Mouse (Mus musculus): ENCODE data around the gene Gm10260. TPM values are rescaled to one million over a fixed set of nuclear protein-coding genes. Genes with fewer than 3 reads are reported as not detected.

Gene Gm10260
- polyA plus RNA-seq, 1 experiment from 2014 or later = 6.2 TPM

DNA sequence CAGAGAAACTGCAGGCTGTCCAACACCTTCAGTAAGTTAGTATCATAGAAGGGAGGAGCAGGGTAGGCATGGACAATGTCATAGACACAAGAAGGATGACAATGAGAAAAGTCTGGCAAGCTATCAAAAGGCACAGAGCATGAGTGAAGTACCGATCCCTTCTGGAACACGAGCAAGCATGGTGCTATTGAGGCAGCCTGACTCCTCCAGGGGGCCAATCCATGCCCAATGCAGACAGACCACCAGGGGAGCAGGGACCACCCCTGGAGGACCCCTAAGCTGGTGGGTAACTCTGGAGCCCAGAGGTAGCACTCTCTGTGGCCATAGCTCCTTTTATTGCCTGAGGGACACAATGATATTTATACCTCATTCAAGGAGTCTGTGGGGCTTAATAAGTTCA, 20.1 kb upstream of the Gm10260 start:
- H3K27ac ChIP-seq = no peak overlapping the region
- H3K9me3 ChIP-seq = no peaks in the 10 kb centered on the region
- H3K4me3 ChIP-seq = no peak overlapping the region
- DNase-seq (ENCODE audit: extremely low spot score, low spot score) = no peak
- no peaks in the 10 kb centered on the region for H3K36me3 ChIP-seq (replicated peaks)
- peaks cover 35% of the 10 kb centered on the region for H3K4me1 ChIP-seq
- no peaks in the 10 kb centered on the region for H3K27me3 ChIP-seq (ENCODE audit: poor library complexity, severe bottlenecking)
- 84% methylated on average over 2 of the region's 2 CpGs for WGBS

DNA sequence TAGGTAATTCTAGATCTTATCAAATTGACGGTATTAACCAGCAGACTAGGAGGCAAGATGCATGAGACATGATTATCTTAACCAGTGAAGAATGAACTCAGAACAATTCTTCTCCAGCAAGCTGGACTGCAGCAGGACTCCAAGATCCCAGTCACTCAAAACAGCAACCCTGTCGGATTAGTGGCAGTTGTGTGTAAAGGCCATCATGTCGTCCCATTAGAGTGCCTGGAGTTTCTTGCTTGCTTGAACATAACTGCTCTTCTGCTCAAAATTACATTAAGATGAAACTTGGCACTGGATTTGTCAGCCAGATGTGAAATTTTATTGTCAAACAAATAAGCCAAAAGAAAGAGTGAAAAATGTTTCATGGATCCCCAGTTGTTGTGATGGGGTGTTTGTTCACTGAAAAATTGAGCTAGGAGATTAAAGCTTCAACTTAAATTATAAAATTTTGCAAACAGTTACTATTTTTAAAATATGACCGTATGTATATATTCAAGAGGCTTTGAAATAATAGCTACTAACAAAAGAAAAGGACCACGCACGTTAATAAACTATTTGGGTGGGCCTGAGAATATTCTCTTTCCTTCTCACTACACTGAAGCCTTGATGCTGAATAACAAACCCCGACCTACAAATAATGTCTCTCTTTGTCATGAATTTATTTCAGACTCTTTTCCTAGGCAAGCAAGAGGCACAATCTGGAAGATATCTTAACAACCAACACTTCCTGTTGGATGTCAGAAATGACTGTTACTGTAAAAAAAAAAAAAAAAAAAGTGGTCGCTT, 19.4 kb upstream of the Gm10260 start:
- Histone ChIP-seq H3K36me3 (replicated peaks) (no peaks in the 10 kb centered on the region), H3K9me3 (no peaks in the 10 kb centered on the region), H3K4me3 (no peak overlapping the region), H3K27me3 (ENCODE audit: poor library complexity, severe bottlenecking) (no peaks in the 10 kb centered on the region), H3K4me1 (peaks cover 34% of the 10 kb centered on the region), H3K27ac (no peak overlapping the region)
- no peak for DNase-seq (ENCODE audit: extremely low spot score, low spot score)
- WGBS = 89% methylated on average over 8 of the region's 8 CpGs

- Histone ChIP-seq H3K36me3 (replicated peaks) (no peaks in the 10 kb centered on the region), H3K4me1 (peaks cover 31% of the 10 kb centered on the region), H3K9me3 (no peaks in the 10 kb centered on the region), H3K27ac (0 out of 2 replicates have a peak overlapping the region, but pooled peaks have one; percentile 17), H3K27me3 (ENCODE audit: poor library complexity, severe bottlenecking) (no peaks in the 10 kb centered on the region), H3K4me3 (no peak overlapping the region)
- 92% methylated on average over 5 of the region's 5 CpGs for WGBS
- no peak for DNase-seq (ENCODE audit: extremely low spot score, low spot score)
Measured at GRCm38 (mm10) chr13:97778698-97779194, 18.3 kb upstream of the Gm10260 start.

DNA sequence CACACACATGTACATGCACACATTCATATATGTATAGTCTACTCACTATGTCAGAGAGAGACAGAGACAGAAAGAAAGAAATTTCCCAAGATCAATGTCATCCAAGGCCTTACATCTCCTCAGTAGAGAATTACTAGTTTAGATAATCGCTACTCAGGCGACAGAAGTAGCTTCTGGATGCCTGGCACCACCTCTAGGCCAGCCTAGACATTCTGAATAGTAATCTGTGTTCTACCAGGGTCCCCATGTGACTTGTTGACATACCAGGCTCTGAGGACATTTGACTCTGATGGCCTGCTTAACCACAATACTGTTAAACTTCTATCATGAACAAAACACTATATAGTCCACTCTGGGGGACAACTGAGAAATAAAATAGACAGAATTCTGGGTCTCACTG, 17.2 kb upstream of the Gm10260 start:
- H3K36me3 ChIP-seq (replicated peaks) = no peaks in the 10 kb centered on the region
- DNase-seq (ENCODE audit: extremely low spot score, low spot score) = no peak
- 91% methylated on average over 2 of the region's 2 CpGs for WGBS

GRCm38 (mm10) chr13:97776702-97777101, 16.3 kb upstream of the Gm10260 start:
- Histone ChIP-seq H3K36me3 (replicated peaks) (no peaks in the 10 kb centered on the region), H3K27ac (0 out of 2 replicates have a peak overlapping the region, but pooled peaks have one; percentile 21), H3K27me3 (ENCODE audit: poor library complexity, severe bottlenecking) (no peaks in the 10 kb centered on the region), H3K9me3 (peaks cover 3% of the 10 kb centered on the region; the same call in 1 of the 2 replicates), H3K4me3 (no peak overlapping the region), H3K4me1 (peaks cover 22% of the 10 kb centered on the region)
- 75% methylated on average over 3 of the region's 3 CpGs for WGBS
- DNase-seq (ENCODE audit: extremely low spot score, low spot score) = no peak

More for the DNA sequence above, 17.2 kb upstream of the Gm10260 start:
- peaks cover 31% of the 10 kb centered on the region for H3K4me1 ChIP-seq
- no peaks in the 10 kb centered on the region for H3K9me3 ChIP-seq
- H3K27ac ChIP-seq = no peak overlapping the region
- H3K27me3 ChIP-seq (ENCODE audit: poor library complexity, severe bottlenecking) = no peaks in the 10 kb centered on the region
- H3K4me3 ChIP-seq = no peak overlapping the region

GRCm38 (mm10) chr13:97775907-97776306, 15.5 kb upstream of the Gm10260 start:
- DNase-seq (ENCODE audit: extremely low spot score, low spot score) = no peak
- Histone ChIP-seq H3K4me3 (no peak overlapping the region), H3K9me3 (peaks cover 3% of the 10 kb centered on the region; the same call in 1 of the 2 replicates), H3K4me1 (peaks cover 16% of the 10 kb centered on the region), H3K36me3 (replicated peaks) (no peaks in the 10 kb centered on the region), H3K27me3 (ENCODE audit: poor library complexity, severe bottlenecking) (no peaks in the 10 kb centered on the region), H3K27ac (no peak overlapping the region)
- 88% methylated on average over 8 of the region's 8 CpGs for WGBS

DNA sequence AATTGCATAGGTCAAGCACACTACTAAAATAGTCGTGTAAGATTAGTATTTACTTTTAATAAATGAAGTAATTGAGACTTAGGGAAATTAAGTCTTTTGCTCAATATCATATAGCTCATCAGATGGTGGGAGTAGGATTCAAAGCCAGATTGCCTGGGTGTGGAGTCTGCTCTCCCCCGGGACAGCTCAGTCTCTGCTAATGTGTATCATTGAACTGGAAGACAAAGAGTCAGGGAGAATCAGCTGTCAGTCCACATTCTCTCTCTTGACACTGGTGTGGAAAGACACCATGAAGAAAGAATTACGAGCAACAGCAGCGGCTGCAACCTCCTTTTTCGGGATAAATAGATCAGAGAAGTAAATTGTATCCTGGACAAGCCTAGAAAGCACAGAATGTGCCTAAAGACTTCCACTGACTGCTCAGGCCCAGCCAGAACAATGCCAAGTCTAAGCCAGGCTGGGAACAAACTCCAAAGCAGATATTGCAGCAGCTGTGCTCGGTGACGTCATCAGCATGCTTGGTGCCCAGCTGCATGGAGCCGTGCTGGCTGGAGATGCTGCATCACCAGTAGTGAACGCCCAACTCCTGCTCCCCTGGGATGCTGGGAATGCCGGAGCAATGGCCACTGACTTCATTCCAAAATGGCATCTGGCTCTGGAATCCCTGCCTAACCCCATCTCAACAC, 14.5 kb upstream of the Gm10260 start:
- peak overlapping the region; percentile 67 for H3K27ac ChIP-seq
- no peaks in the 10 kb centered on the region for H3K36me3 ChIP-seq (replicated peaks)
- no peak for DNase-seq (ENCODE audit: extremely low spot score, low spot score)
- peaks cover 13% of the 10 kb centered on the region for H3K4me1 ChIP-seq
- H3K27me3 ChIP-seq (ENCODE audit: poor library complexity, severe bottlenecking) = no peaks in the 10 kb centered on the region
- H3K9me3 ChIP-seq = peaks cover 3% of the 10 kb centered on the region; the same call in 1 of the 2 replicates
- 71% methylated on average over 10 of the region's 10 CpGs for WGBS
- no peak overlapping the region for H3K4me3 ChIP-seq

- Histone ChIP-seq H3K9me3 (peaks cover 3% of the 10 kb centered on the region; the same call in 1 of the 2 replicates), H3K27ac (0 out of 2 replicates have a peak overlapping the region, but pooled peaks have one; percentile 30), H3K4me3 (no peak overlapping the region), H3K36me3 (replicated peaks) (no peaks in the 10 kb centered on the region), H3K27me3 (ENCODE audit: poor library complexity, severe bottlenecking) (no peaks in the 10 kb centered on the region), H3K4me1 (peaks cover 7% of the 10 kb centered on the region)
- WGBS = 87% methylated on average over 3 of the region's 3 CpGs
- DNase-seq (ENCODE audit: extremely low spot score, low spot score) = no peak
Measured at GRCm38 (mm10) chr13:97769205-97769604, 8.8 kb upstream of the Gm10260 start.

DNA sequence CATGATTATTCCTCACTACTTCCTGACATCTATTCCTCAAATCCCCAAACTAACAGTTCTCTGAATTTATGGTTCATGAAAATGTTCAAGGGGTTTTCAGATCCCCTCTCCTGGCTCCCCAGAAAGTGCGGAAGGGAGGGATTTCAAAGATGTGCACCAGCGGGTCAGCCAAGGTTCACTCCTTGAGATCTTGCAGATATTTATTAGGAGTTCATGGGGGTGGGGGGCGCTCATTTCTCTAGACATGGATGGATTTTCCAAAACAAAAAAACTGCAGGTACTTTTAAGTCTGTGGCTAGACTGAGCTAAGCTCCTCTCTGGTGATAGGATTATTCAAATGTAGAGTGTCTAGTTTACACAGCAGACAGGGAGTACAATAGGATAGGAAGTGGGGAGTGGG, 8.4 kb upstream of the Gm10260 start:
- 0 out of 2 replicates have a peak overlapping the region, but pooled peaks have one; percentile 30 for H3K27ac ChIP-seq

DNA sequence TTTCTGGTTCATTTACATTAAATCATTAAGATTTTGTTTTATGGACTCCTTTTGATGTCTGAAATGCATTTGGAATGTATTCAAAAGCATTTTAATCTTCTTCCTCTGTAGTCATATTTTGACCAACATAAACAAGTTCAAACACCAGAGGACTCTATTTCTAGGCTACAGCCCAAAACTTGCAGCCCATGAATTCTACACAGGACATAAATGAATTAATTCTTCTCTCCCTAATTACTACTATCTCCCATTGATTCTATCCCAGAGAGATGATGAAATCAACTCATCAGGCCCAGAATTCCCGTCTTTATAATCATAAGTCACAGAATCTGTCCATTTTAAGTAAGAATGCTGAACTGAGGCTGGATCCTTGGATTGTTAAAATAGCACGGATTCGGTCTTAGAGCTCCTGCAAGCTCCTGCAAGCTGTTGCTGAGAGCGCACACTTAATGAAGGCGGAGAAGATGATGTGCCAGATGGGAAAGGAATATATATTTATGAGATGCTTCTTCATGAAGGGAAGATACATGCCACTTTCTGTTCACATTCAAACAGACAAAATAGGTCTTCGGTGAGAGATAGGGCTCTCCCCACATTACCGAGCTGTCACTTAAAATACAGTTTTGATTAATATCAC, 7.7 kb upstream of the Gm10260 start:
- Histone ChIP-seq H3K4me1 (peaks cover 18% of the 10 kb centered on the region), H3K36me3 (replicated peaks) (no peaks in the 10 kb centered on the region), H3K4me3 (no peak overlapping the region), H3K27ac (0 out of 2 replicates have a peak overlapping the region, but pooled peaks have one; percentile 30), H3K27me3 (ENCODE audit: poor library complexity, severe bottlenecking) (no peaks in the 10 kb centered on the region), H3K9me3 (peaks cover 3% of the 10 kb centered on the region; the same call in 1 of the 2 replicates)
- DNase-seq (ENCODE audit: extremely low spot score, low spot score) = no peak
- WGBS = 90% methylated on average over 7 of the region's 7 CpGs

More for the DNA sequence above, 8.4 kb upstream of the Gm10260 start:
- Histone ChIP-seq H3K4me3 (no peak overlapping the region), H3K4me1 (peaks cover 11% of the 10 kb centered on the region), H3K36me3 (replicated peaks) (no peaks in the 10 kb centered on the region), H3K27me3 (ENCODE audit: poor library complexity, severe bottlenecking) (no peaks in the 10 kb centered on the region), H3K9me3 (peaks cover 3% of the 10 kb centered on the region; the same call in 1 of the 2 replicates)
- 68% methylated on average over 3 of the region's 3 CpGs for WGBS
- DNase-seq (ENCODE audit: extremely low spot score, low spot score) = no peak

GRCm38 (mm10) chr13:97766600-97766999, 6.2 kb upstream of the Gm10260 start:
- 86% methylated on average over 3 of the region's 3 CpGs for WGBS
- H3K27me3 ChIP-seq (ENCODE audit: poor library complexity, severe bottlenecking) = no peaks in the 10 kb centered on the region
- no peaks in the 10 kb centered on the region for H3K9me3 ChIP-seq
- H3K4me3 ChIP-seq = no peak overlapping the region
- H3K4me1 ChIP-seq = peaks cover 18% of the 10 kb centered on the region
- no peak overlapping the region for H3K27ac ChIP-seq
- no peaks in the 10 kb centered on the region for H3K36me3 ChIP-seq (replicated peaks)
- no peak for DNase-seq (ENCODE audit: extremely low spot score, low spot score)

GRCm38 (mm10) chr13:97765913-97766312, 5.5 kb upstream of the Gm10260 start:
- 93% methylated on average over 2 of the region's 2 CpGs for WGBS
- Histone ChIP-seq H3K9me3 (no peaks in the 10 kb centered on the region), H3K4me3 (no peak overlapping the region), H3K4me1 (peaks cover 18% of the 10 kb centered on the region), H3K27ac (no peak overlapping the region), H3K27me3 (ENCODE audit: poor library complexity, severe bottlenecking) (no peaks in the 10 kb centered on the region), H3K36me3 (replicated peaks) (no peaks in the 10 kb centered on the region)
- no peak for DNase-seq (ENCODE audit: extremely low spot score, low spot score)

Data from forebrain, embryonic 10.5 days (tissue).